Mouse (Mus musculus) testis, adult 2 months (tissue): ENCODE results near the gene Rpap2.

Source experiments
- CTCF ChIP-seq: fragments of 200-500 bp; IDR thresholded peaks from 2 replicates; pipeline ENCODE4 v1.5.1; 2012; ENCODE audit warnings: low read depth, mild to moderate bottlenecking, inconsistent platforms, low read length, moderate library complexity; ENCODE audit not compliant: control insufficient read depth, insufficient read depth, insufficient replicate concordance
- POLR2A ChIP-seq: fragments of 200-500 bp; IDR thresholded peaks from 2 replicates; pipeline ENCODE4 v1.6.1; 2012; ENCODE audit warnings: low read depth, mild to moderate bottlenecking, inconsistent platforms, low read length, moderate library complexity; ENCODE audit not compliant: control insufficient read depth

GRCm38 (mm10) chr5:107687592-107688498 is 90.7 kb downstream of the Rpap2 start:
- no peak; the same call in 1 of the 2 replicates for TF ChIP-seq POLR2A
- no peak for TF ChIP-seq CTCF
